Mouse (Mus musculus): ENCODE data around the gene Chn2. TPM values are rescaled to one million over a fixed set of nuclear protein-coding genes. Genes with fewer than 3 reads are reported as not detected.

Gene Chn2
- total and polyA plus RNA-seq, 3 experiments, result not detected

DNA sequence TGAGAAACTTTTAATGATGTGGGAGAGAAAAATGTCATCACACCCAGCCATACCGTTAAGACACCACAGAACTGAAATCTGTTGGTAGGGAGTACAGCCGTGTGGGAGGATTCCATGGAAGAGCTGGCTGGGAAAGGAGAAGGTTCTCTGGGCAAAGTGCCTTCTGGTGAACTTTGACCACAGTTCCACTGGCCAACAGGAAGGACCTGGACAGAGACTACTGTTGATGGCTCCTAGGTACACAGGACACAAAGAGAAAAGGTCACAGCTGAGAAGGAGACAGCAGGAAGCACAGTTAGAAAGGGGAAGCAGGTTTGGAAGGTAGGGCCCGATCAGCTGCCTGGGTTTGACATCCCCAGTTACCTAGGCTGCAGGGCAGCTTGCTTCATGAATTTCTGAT, 3.8 kb upstream of the Chn2 start:
- Histone ChIP-seq H3K4me2 (ENCODE audit: insufficient read depth, low read depth, poor library complexity, severe bottlenecking) (no peak overlapping the region), H3K4me3 (replicated peaks in 1 of 3; ENCODE audit: low read depth in 2 of 3, low read length in 2 of 3, poor library complexity in 1 of 3) (no peak overlapping the region), H3K79me2 (replicated peaks; ENCODE audit: control insufficient read depth, extremely low read depth, insufficient read depth, poor library complexity, severe bottlenecking) (no peaks in the 10 kb centered on the region), H3K9me3 (replicated peaks; ENCODE audit: low read length) (no peaks in the 10 kb centered on the region), H3K36me3 (replicated peaks in 1 of 2; ENCODE audit: control insufficient read depth in 1 of 2, insufficient read depth in 1 of 2, low read length in 1 of 2) (no peaks in the 10 kb centered on the region), H3K4me1 (ENCODE audit: control insufficient read depth in 1 of 2, insufficient read depth in 2 of 2) (peaks cover 0 to 10% of the 10 kb centered on the region in 2 experiments; a peak in 2 of 4 replicates), H3K27ac (ENCODE audit: insufficient read depth, low read depth) (no peak overlapping the region), H3K27me3 (replicated peaks) (no peaks in the 10 kb centered on the region), H3K9ac (ENCODE audit: insufficient read depth, low read depth) (no peak overlapping the region)
- DNase-seq (ENCODE audit: extremely low read depth), result no peak
- in situ Hi-C loops (cut with MboI; ENCODE audit: low pct_ligation_motif_present, low pct_unique_long_range_greater_than_20kb, low sequenced_read_pairs) (loop anchor here (10.0 kb wide), 2 partner anchors 129 to 189 kb away; no protein-coding TSS in a partner anchor), dilution Hi-C loops (cut with MboI; ENCODE audit: extremely low pct_ligation_motif_present, extremely low pct_unique_long_range_greater_than_20kb, low sequenced_read_pairs) (no loop called here)
- TF ChIP-seq MYC (IDR thresholded peaks at IDR 0.05; ENCODE audit: low read depth, low read length), result no peak
- no peak for TF ChIP-seq KAT2A (IDR thresholded peaks at IDR 0.05; ENCODE audit: insufficient replicate concordance, low read length)
- TF ChIP-seq BHLHE40 (IDR thresholded peaks at IDR 0.05; ENCODE audit: low read depth, low read length), result no peak
- TF ChIP-seq MEF2A (IDR thresholded peaks at IDR 0.05; ENCODE audit: borderline replicate concordance, low read depth, low read length), result no peak
- no peak for TF ChIP-seq SMC3 (IDR thresholded peaks at IDR 0.05; ENCODE audit: low read depth, low read length)
- no peak for TF ChIP-seq CHD2 (IDR thresholded peaks at IDR 0.05; ENCODE audit: low read length)
- TF ChIP-seq MAX (IDR thresholded peaks at IDR 0.05; ENCODE audit: low read length), result no peak

DNA sequence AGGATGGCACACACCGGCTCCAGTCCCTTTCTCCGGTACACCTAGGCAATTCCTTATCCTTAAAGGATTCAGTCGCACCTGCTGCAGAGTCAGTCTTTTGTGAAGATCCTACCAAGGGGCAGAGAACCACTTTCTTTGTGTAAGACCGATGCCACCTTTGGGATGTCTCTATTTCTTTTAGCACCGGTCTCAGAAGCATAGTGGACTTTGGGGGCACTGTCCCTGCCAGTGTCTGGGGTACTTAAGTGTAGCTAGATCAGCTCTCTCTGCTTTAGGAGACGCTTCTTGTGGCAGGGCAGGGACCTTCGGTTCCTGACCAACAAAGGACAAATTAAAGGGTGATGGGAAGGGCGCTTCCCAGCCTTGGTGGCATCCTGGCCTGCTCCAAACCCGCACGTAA, 488 bp upstream of the Chn2 start:
- in situ Hi-C loops (cut with MboI; ENCODE audit: low pct_ligation_motif_present, low pct_unique_long_range_greater_than_20kb, low sequenced_read_pairs), result loop anchor here (10.0 kb wide), 2 partner anchors 126 to 186 kb away; no protein-coding TSS in a partner anchor
- DNase-seq (ENCODE audit: extremely low read depth), result no peak
- Histone ChIP-seq H3K4me2 (ENCODE audit: insufficient read depth, low read depth, poor library complexity, severe bottlenecking) (no peak overlapping the region), H3K27ac (ENCODE audit: insufficient read depth, low read depth) (no peak overlapping the region), H3K4me3 (replicated peaks in 1 of 3; ENCODE audit: low read depth in 2 of 3, low read length in 2 of 3, poor library complexity in 1 of 3) (no peak overlapping the region), H3K9me3 (replicated peaks; ENCODE audit: low read length) (no peaks in the 10 kb centered on the region), H3K9ac (ENCODE audit: insufficient read depth, low read depth) (no peak overlapping the region), H3K36me3 (replicated peaks in 1 of 2; ENCODE audit: control insufficient read depth in 1 of 2, insufficient read depth in 1 of 2, low read length in 1 of 2) (no peaks in the 10 kb centered on the region), H3K4me1 (ENCODE audit: control insufficient read depth in 1 of 2, insufficient read depth in 2 of 2) (peaks cover 0 to 2% of the 10 kb centered on the region in 2 experiments; a peak in 2 of 4 replicates), H3K79me2 (replicated peaks; ENCODE audit: control insufficient read depth, extremely low read depth, insufficient read depth, poor library complexity, severe bottlenecking) (no peaks in the 10 kb centered on the region), H3K27me3 (replicated peaks) (no peaks in the 10 kb centered on the region)
- dilution Hi-C loops (cut with MboI; ENCODE audit: extremely low pct_ligation_motif_present, extremely low pct_unique_long_range_greater_than_20kb, low sequenced_read_pairs), result no loop called here
- TF ChIP-seq JUND (conservative IDR thresholded peaks at IDR 0.05; ENCODE audit: low read depth, low read length) (no peak), MYC (IDR thresholded peaks at IDR 0.05; ENCODE audit: low read depth, low read length) (no peak), ELF1 (IDR thresholded peaks at IDR 0.05; ENCODE audit: low read depth, low read length) (no peak), JUN (IDR thresholded peaks at IDR 0.05; ENCODE audit: insufficient read depth, low read depth, low read length) (no peak), SIN3A (IDR thresholded peaks at IDR 0.05; ENCODE audit: low read length) (no peak), RCOR1 (conservative IDR thresholded peaks at IDR 0.05; ENCODE audit: low read depth, low read length) (no peak), CHD1 (IDR thresholded peaks at IDR 0.05; ENCODE audit: low read depth, low read length) (no peak), MEF2A (IDR thresholded peaks at IDR 0.05; ENCODE audit: borderline replicate concordance, low read depth, low read length) (no peak), MXI1 (IDR thresholded peaks at IDR 0.05; ENCODE audit: low read depth, low read length) (no peak), GABPA (IDR thresholded peaks at IDR 0.05; ENCODE audit: insufficient replicate concordance, low read depth, low read length) (no peak), KAT2A (IDR thresholded peaks at IDR 0.05; ENCODE audit: insufficient replicate concordance, low read length) (no peak), ZMIZ1 (IDR thresholded peaks at IDR 0.05; ENCODE audit: low read depth, low read length) (no peak), MAFK (IDR thresholded peaks at IDR 0.05; ENCODE audit: insufficient replicate concordance, low read length) (no peak), E2F4 (IDR thresholded peaks at IDR 0.05; ENCODE audit: insufficient replicate concordance, low read depth, low read length) (no peak), CTCF (conservative IDR thresholded peaks at IDR 0.05 in 1 of 2, IDR thresholded peaks at IDR 0.05 in 1 of 2; ENCODE audit: low read depth in 2 of 2, low read length in 2 of 2) (no peak), UBTF (IDR thresholded peaks at IDR 0.05; ENCODE audit: low read depth, low read length) (no peak), BHLHE40 (IDR thresholded peaks at IDR 0.05; ENCODE audit: low read depth, low read length) (no peak), CHD2 (IDR thresholded peaks at IDR 0.05; ENCODE audit: low read length) (no peak)
